16 mouse cellular contexts compared by ENCODE assay signal in the genomic region with DNA sequence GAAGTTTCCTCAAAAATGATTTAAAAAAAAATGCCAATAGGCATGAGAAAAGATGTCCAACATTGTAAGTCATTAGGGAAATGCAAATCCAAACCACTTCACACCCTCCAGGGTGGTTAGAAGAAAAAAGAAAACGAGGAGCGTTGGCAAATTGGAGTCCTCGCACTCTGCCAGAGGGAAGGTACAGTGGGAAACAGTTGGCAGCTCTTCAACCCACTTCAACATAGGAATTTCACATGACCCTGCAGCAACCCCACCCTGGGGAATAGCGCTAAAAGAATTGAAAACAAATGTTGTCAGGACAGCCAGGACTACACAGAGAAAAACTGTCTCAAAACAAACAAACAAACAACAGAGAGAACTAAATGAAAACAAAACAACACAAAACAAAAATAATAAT. TPM values are rescaled to one million over a fixed set of nuclear protein-coding genes. Genes with fewer than 3 reads are reported as not detected.
DNase-seq lines count a peak whose midpoint lies in the region; ATAC-seq and TF ChIP-seq lines count a peak whose summit lies in the region.
"Had no signal": no experiment of that assay in that cellular context is flagged by ENCODE, and none has a peak within 500 bp of the region (broad histone marks: within the 10 kb centered on the region; RNA-seq: fewer than 3 reads in every experiment).

No protein-coding gene starts in this region.

- peak; percentile 55 to 56 for DNase-seq in heart, postnatal 10 days
- DNase-seq in heart, postnatal 25 days (ENCODE audit: low spot score), result no peak
- peak; percentile 44 for DNase-seq in midbrain, embryonic 14.5 days
- DNase-seq in limb, embryonic 14.5 days (ENCODE audit: low spot score), result peak; percentile 75
- DNase-seq in spleen, postnatal 10 days (ENCODE audit: low spot score in 2 of 2), result no peak
- DNase-seq: cerebellum, adult 9-11 months; gastrocnemius, postnatal 14 days; lung, postnatal 10 days; right cerebral cortex, postnatal 14 days had no signal

- intact Hi-C loops in heart, postnatal 10 days (cut with DNase I), result no loop called here
- intact Hi-C loops in heart, postnatal 25 days (cut with DNase I), result no loop called here

- peaks cover 5% of the 10 kb centered on the region for H3K9me3 ChIP-seq in forebrain, embryonic 13.5 days (replicated peaks)
- peaks cover 3% of the 10 kb centered on the region for H3K9me3 ChIP-seq in forebrain, embryonic 12.5 days
- no peaks in the 10 kb centered on the region for H3K9me3 ChIP-seq in midbrain, embryonic 14.5 days (ENCODE audit: control insufficient read depth, low read length)
- H3K9me3 ChIP-seq in midbrain, embryonic 13.5 days, result no peaks in the 10 kb centered on the region; the same call in 1 of the 2 replicates
- H3K9me3 ChIP-seq in limb, embryonic 14.5 days (ENCODE audit: control insufficient read depth, low read length), result no peaks in the 10 kb centered on the region

- 33% methylated on average over 4 of the region's 4 CpGs for WGBS in forebrain, embryonic 13.5 days
- WGBS in forebrain, embryonic 12.5 days, result 57% methylated on average over 4 of the region's 4 CpGs
- 69% methylated on average over 4 of the region's 4 CpGs for WGBS in midbrain, embryonic 14.5 days
- WGBS in midbrain, embryonic 13.5 days, result 77% methylated on average over 4 of the region's 4 CpGs
- WGBS in limb, embryonic 14.5 days, result 29% methylated on average over 4 of the region's 4 CpGs

- no peaks in the 10 kb centered on the region for H3K27me3 ChIP-seq in forebrain, embryonic 13.5 days
- H3K27me3 ChIP-seq in forebrain, embryonic 12.5 days, result no peaks in the 10 kb centered on the region
- H3K27me3 ChIP-seq in midbrain, embryonic 14.5 days (ENCODE audit: control insufficient read depth, insufficient read depth, low read length), result no peaks in the 10 kb centered on the region
- no peaks in the 10 kb centered on the region for H3K27me3 ChIP-seq in midbrain, embryonic 13.5 days
- no peaks in the 10 kb centered on the region for H3K27me3 ChIP-seq in limb, embryonic 14.5 days (ENCODE audit: control insufficient read depth, insufficient read depth, low read length)
- H3K27me3 ChIP-seq: hindbrain, embryonic 12.5 days; midbrain, embryonic 12.5 days had no signal

- H3K36me3 ChIP-seq in forebrain, embryonic 13.5 days (ENCODE audit: poor library complexity, severe bottlenecking), result 0 out of 2 replicates have a peak, but pooled peaks cover 9% of the 10 kb centered on the region
- no peaks in the 10 kb centered on the region for H3K36me3 ChIP-seq in forebrain, embryonic 12.5 days (replicated peaks)
- no peaks in the 10 kb centered on the region for H3K36me3 ChIP-seq in midbrain, embryonic 14.5 days (ENCODE audit: control insufficient read depth, insufficient read depth, low read length)
- no peaks in the 10 kb centered on the region for H3K36me3 ChIP-seq in midbrain, embryonic 13.5 days
- no peaks in the 10 kb centered on the region for H3K36me3 ChIP-seq in limb, embryonic 14.5 days (ENCODE audit: control insufficient read depth, insufficient read depth, low read length)
- H3K36me3 ChIP-seq: hindbrain, embryonic 12.5 days; midbrain, embryonic 12.5 days had no signal

- no peak overlapping the region for H3K4me2 ChIP-seq in forebrain, embryonic 13.5 days
- H3K4me2 ChIP-seq in forebrain, embryonic 12.5 days, result no peak overlapping the region
- H3K4me2 ChIP-seq in midbrain, embryonic 14.5 days (ENCODE audit: low read length), result no peak overlapping the region
- no peak overlapping the region for H3K4me2 ChIP-seq in midbrain, embryonic 13.5 days (replicated peaks)
- H3K4me2 ChIP-seq in limb, embryonic 14.5 days (replicated peaks; ENCODE audit: low read depth, low read length, severe bottlenecking), result no peak overlapping the region
- H3K4me2 ChIP-seq: hindbrain, embryonic 12.5 days; midbrain, embryonic 12.5 days had no signal

- no peak overlapping the region for H3K9ac ChIP-seq in forebrain, embryonic 13.5 days
- H3K9ac ChIP-seq in forebrain, embryonic 12.5 days, result no peak overlapping the region
- no peak overlapping the region for H3K9ac ChIP-seq in midbrain, embryonic 14.5 days (replicated peaks; ENCODE audit: low read length)
- no peak overlapping the region for H3K9ac ChIP-seq in midbrain, embryonic 13.5 days (replicated peaks)
- no peak overlapping the region for H3K9ac ChIP-seq in limb, embryonic 14.5 days (ENCODE audit: low read depth, low read length, severe bottlenecking)
- H3K9ac ChIP-seq: hindbrain, embryonic 12.5 days; midbrain, embryonic 12.5 days had no signal

- peak; percentile 55; the same call in 1 of the 2 replicates for ATAC-seq in forebrain, embryonic 13.5 days
- ATAC-seq in forebrain, embryonic 12.5 days (ENCODE audit: low FRiP score), result no peak
- no peak for ATAC-seq in midbrain, embryonic 14.5 days (ENCODE audit: low FRiP score, low TSS enrichment)
- no peak for ATAC-seq in midbrain, embryonic 13.5 days
- peak; percentile 66 for ATAC-seq in limb, embryonic 14.5 days (ENCODE audit: low FRiP score, low read depth)
- ATAC-seq: activated CD4-positive, CD25-positive, alpha-beta regulatory T cell, adult 4 months; intestine, postnatal 0 days had no signal

- H3K27ac ChIP-seq in forebrain, embryonic 13.5 days, result no peak overlapping the region; the same call in 1 of the 2 replicates
- H3K27ac ChIP-seq in forebrain, embryonic 12.5 days, result no peak overlapping the region
- no peak overlapping the region for H3K27ac ChIP-seq in midbrain, embryonic 14.5 days (replicated peaks; ENCODE audit: low read depth, low read length)
- H3K27ac ChIP-seq in midbrain, embryonic 13.5 days, result no peak overlapping the region
- no peak overlapping the region for H3K27ac ChIP-seq in limb, embryonic 14.5 days (replicated peaks; ENCODE audit: low read depth, low read length)
- H3K27ac ChIP-seq: hindbrain, embryonic 12.5 days; midbrain, embryonic 12.5 days had no signal

- no peak for TF ChIP-seq POLR2A in limb, embryonic 14.5 days (IDR thresholded peaks at IDR 0.05; ENCODE audit: borderline replicate concordance, extremely low read depth, insufficient read depth, insufficient read length)

- peaks cover 15% of the 10 kb centered on the region for H3K4me1 ChIP-seq in forebrain, embryonic 13.5 days
- peaks cover 7% of the 10 kb centered on the region for H3K4me1 ChIP-seq in forebrain, embryonic 12.5 days
- H3K4me1 ChIP-seq in midbrain, embryonic 14.5 days (ENCODE audit: control insufficient read depth, insufficient read depth, low read length), result 0 out of 2 replicates have a peak, but pooled peaks cover 3% of the 10 kb centered on the region
- peaks cover 7% of the 10 kb centered on the region for H3K4me1 ChIP-seq in midbrain, embryonic 13.5 days (replicated peaks)
- peaks cover 7% of the 10 kb centered on the region for H3K4me1 ChIP-seq in limb, embryonic 14.5 days (ENCODE audit: control insufficient read depth, insufficient read depth, low read length)

- no peak overlapping the region for H3K4me3 ChIP-seq in forebrain, embryonic 13.5 days
- H3K4me3 ChIP-seq in forebrain, embryonic 12.5 days (replicated peaks), result no peak overlapping the region
- H3K4me3 ChIP-seq in midbrain, embryonic 14.5 days (replicated peaks; ENCODE audit: low read depth, low read length), result no peak overlapping the region
- H3K4me3 ChIP-seq in midbrain, embryonic 13.5 days (replicated peaks), result no peak overlapping the region
- no peak overlapping the region for H3K4me3 ChIP-seq in limb, embryonic 14.5 days (replicated peaks; ENCODE audit: low read length)
- H3K4me3 ChIP-seq: hindbrain, embryonic 12.5 days; midbrain, embryonic 12.5 days had no signal

RNA-seq across cellular contexts. Expression of gene Pitpnc1, which starts 32.8 kb away (rescaled TPM):
- 35.6 and 36.1 TPM in 2 replicates for polyA plus RNA-seq in forebrain, embryonic 13.5 days (2015; fragmentation: Nextera tagmentation; extraction: Ambion mirVana)
- polyA plus RNA-seq in forebrain, embryonic 12.5 days (2016; fragmentation: Nextera tagmentation; extraction: Ambion mirVana), result 34.7 and 38.2 TPM in 2 replicates
- total RNA-seq in heart, postnatal 10 days (2021), result 10 to 100 TPM; 75.6 to 78.1 TPM
- total RNA-seq in heart, postnatal 25 days (2021), result 10 to 100 TPM; 65.1 to 72.6 TPM
- polyA plus RNA-seq in midbrain, embryonic 14.5 days (2014; fragmentation: Nextera tagmentation; extraction: Ambion mirVana), result 32.8 and 42.1 TPM in 2 replicates
- 35.0 and 36.7 TPM in 2 replicates for polyA plus RNA-seq in midbrain, embryonic 13.5 days (2015; fragmentation: Nextera tagmentation; extraction: Ambion mirVana)
- polyA plus RNA-seq in limb, embryonic 14.5 days (2012; rRNA removed), result 20.4 and 22.2 TPM in 2 replicates
- polyA plus RNA-seq in limb, embryonic 14.5 days (2014; fragmentation: Nextera tagmentation; extraction: Ambion mirVana), result 25.2 and 30.3 TPM in 2 replicates

RNA-seq across cellular contexts. Expression of gene Psmd12, which starts 41.6 kb away (rescaled TPM):
- polyA plus RNA-seq in forebrain, embryonic 13.5 days (2015; fragmentation: Nextera tagmentation; extraction: Ambion mirVana), result 171 and 174 TPM in 2 replicates
- 188 and 196 TPM in 2 replicates for polyA plus RNA-seq in forebrain, embryonic 12.5 days (2016; fragmentation: Nextera tagmentation; extraction: Ambion mirVana)
- total RNA-seq in heart, postnatal 10 days (2021), result 10 to 100 TPM; 91.0 to 91.5 TPM
- total RNA-seq in heart, postnatal 25 days (2021), result 10 to 100 TPM; 84.7 to 87.4 TPM
- polyA plus RNA-seq in midbrain, embryonic 14.5 days (2014; fragmentation: Nextera tagmentation; extraction: Ambion mirVana), result 143 and 177 TPM in 2 replicates
- polyA plus RNA-seq in midbrain, embryonic 13.5 days (2015; fragmentation: Nextera tagmentation; extraction: Ambion mirVana), result 175 and 178 TPM in 2 replicates
- polyA plus RNA-seq in limb, embryonic 14.5 days (2012; rRNA removed), result 47.2 and 70.9 TPM in 2 replicates
- 156 and 158 TPM in 2 replicates for polyA plus RNA-seq in limb, embryonic 14.5 days (2014; fragmentation: Nextera tagmentation; extraction: Ambion mirVana)

Comparison
In these comparisons a context has a peak if more than half of its experiments do, and no peak if none do; other contexts are left out.
1. ATAC-seq: peak in forebrain, embryonic 13.5 days (single experiment) and limb, embryonic 14.5 days (single experiment); none in forebrain, embryonic 12.5 days (single experiment), midbrain, embryonic 14.5 days (single experiment) and midbrain, embryonic 13.5 days (single experiment).
2. DNase-seq: peak in heart, postnatal 10 days (2 of 2), midbrain, embryonic 14.5 days (single experiment) and limb, embryonic 14.5 days (single experiment); none in heart, postnatal 25 days (single experiment) and spleen, postnatal 10 days (0 of 2).